13 mouse cellular contexts compared by ENCODE assay signal in genomic region chr6:99260941-99261736, GRCm38 (mm10).
DNase-seq lines count a peak whose midpoint lies in the region; ATAC-seq lines count a peak whose summit lies in the region.
"Had no signal": no experiment of that assay in that cellular context is flagged by ENCODE, and none has a peak within 500 bp of the region (broad histone marks: within the 10 kb centered on the region; RNA-seq: fewer than 3 reads in every experiment).

No protein-coding gene starts in this region.

- 61% methylated on average over 11 of the region's 11 CpGs for WGBS in heart, embryonic 10.5 days

- ATAC-seq in activated CD4-positive, CD25-positive, alpha-beta regulatory T cell, adult 4 months = peak; percentile 64
- peak; percentile 18; the same call in 1 of the 2 replicates for ATAC-seq in megakaryocyte progenitor cell, adult 5-6 weeks (replicated peaks; ENCODE audit: poor library complexity)

- H3K36me3 ChIP-seq in heart, embryonic 10.5 days = no peaks in the 10 kb centered on the region
- H3K36me3 ChIP-seq: embryonic facial prominence, embryonic 12.5 days; hindbrain, embryonic 15.5 days; limb, embryonic 10.5 days; lung, embryonic 15.5 days; neural tube, embryonic 13.5 days had no signal

- H3K4me1 ChIP-seq in heart, embryonic 10.5 days = peaks cover 52% of the 10 kb centered on the region

- H3K27ac ChIP-seq in heart, embryonic 10.5 days = peak overlapping the region; percentile 17; the same call in 1 of the 2 replicates
- H3K27ac ChIP-seq: embryonic facial prominence, embryonic 12.5 days; hindbrain, embryonic 15.5 days; limb, embryonic 10.5 days; lung, embryonic 15.5 days; neural tube, embryonic 13.5 days had no signal

- no peaks in the 10 kb centered on the region for H3K27me3 ChIP-seq in heart, embryonic 10.5 days (ENCODE audit: insufficient read depth, poor library complexity, severe bottlenecking)
- H3K27me3 ChIP-seq: lung, embryonic 15.5 days had no signal

- H3K4me3 ChIP-seq in heart, embryonic 10.5 days = no peak overlapping the region
- H3K4me3 ChIP-seq: embryonic facial prominence, embryonic 12.5 days; hindbrain, embryonic 15.5 days; limb, embryonic 10.5 days; lung, embryonic 15.5 days; neural tube, embryonic 13.5 days had no signal

- intact Hi-C loops in heart, postnatal 25 days (cut with DNase I) = no loop called here

- no peak for DNase-seq in heart, embryonic 10.5 days (ENCODE audit: low spot score)
- no peak for DNase-seq in heart, postnatal 25 days (ENCODE audit: low spot score)
- DNase-seq in 416B (ENCODE audit: low read depth) = peak; percentile 65
- DNase-seq in urinary bladder, postnatal 25 days (ENCODE audit: low spot score) = no peak
- no peak for DNase-seq in embryo, embryonic 10.5 days (ENCODE audit: low spot score)
- DNase-seq in right cerebral cortex, postnatal 14 days = no peak

- no peaks in the 10 kb centered on the region for H3K9me3 ChIP-seq in heart, embryonic 10.5 days
- H3K9me3 ChIP-seq: embryonic facial prominence, embryonic 12.5 days; hindbrain, embryonic 15.5 days; limb, embryonic 10.5 days; lung, embryonic 15.5 days; neural tube, embryonic 13.5 days had no signal
